Mouse (Mus musculus) myocyte (in vitro differentiated cells): ENCODE measurements at regions not wholly inside any gene's neighbourhood (a gene's known extent, or its start where the extent isn't known, plus 50 kb on each side); places are given as distances from the start of the nearest gene placed in this dataset.

Experiments used
- POLR2A ChIP-seq: IDR thresholded peaks from one replicate; pipeline ENCODE4 v1.6.1; 2011; ENCODE audit warnings: low read depth, mild to moderate bottlenecking, control low read depth, moderate library complexity; ENCODE audit not compliant: insufficient read length
- POLR2AphosphoS2 ChIP-seq: IDR thresholded peaks from one replicate; pipeline ENCODE4 v1.6.1; 2011; ENCODE audit warnings: low read depth, control low read depth; ENCODE audit not compliant: insufficient read length

DNA sequence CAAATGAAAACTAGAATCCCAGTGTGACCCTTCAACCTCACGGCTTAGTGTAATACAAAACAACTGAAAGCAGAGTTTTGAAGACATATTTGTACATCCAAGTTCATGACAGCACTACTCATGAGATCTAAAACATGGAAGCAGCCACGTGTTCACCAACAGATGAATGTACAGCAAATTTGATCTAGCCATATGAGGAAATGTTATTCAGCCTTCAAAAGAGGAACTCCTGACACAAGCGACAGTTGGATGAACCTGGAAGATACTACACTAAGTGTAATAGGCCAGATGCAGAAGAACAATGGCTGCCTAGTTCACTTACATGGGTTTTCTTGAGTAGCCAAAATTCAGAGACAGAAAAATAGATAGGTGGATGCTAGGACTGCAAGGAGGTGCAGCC lies 212.0 kb upstream of the Cdyl start:
- TF ChIP-seq POLR2A (no peak), POLR2AphosphoS2 (no peak)
